20 mouse cellular contexts compared by ENCODE assay signal in genomic region chr5:77157777-77158540, GRCm38 (mm10). TPM values are rescaled to one million over a fixed set of nuclear protein-coding genes. Genes with fewer than 3 reads are reported as not detected.
DNase-seq lines count a peak whose midpoint lies in the region; ATAC-seq and TF ChIP-seq lines count a peak whose summit lies in the region.
"Had no signal": no experiment of that assay in that cellular context is flagged by ENCODE, and none has a peak within 500 bp of the region (broad histone marks: within the 10 kb centered on the region; RNA-seq: fewer than 3 reads in every experiment).

No protein-coding gene starts in this region.

- 0 out of 2 replicates have a peak, but pooled peaks have one; percentile 15 for TF ChIP-seq EP300 in ES-Bruce4 (IDR thresholded peaks at IDR 0.05; ENCODE audit: insufficient read depth, low read depth, low read length)

- TF ChIP-seq POLR2A in ES-Bruce4 (IDR thresholded peaks at IDR 0.05; ENCODE audit: insufficient read depth, low read length) = no peak

- H3K4me2 ChIP-seq in embryonic facial prominence, embryonic 12.5 days (replicated peaks) = no peak overlapping the region
- no peak overlapping the region for H3K4me2 ChIP-seq in hindbrain, postnatal 0 days (ENCODE audit: low read depth, low read length)
- H3K4me2 ChIP-seq in hindbrain, embryonic 11.5 days (replicated peaks; ENCODE audit: low read depth, low read length) = no peak overlapping the region
- H3K4me2 ChIP-seq: hindbrain, embryonic 13.5 days; midbrain, embryonic 13.5 days had no signal

- H3K27me3 ChIP-seq in embryonic facial prominence, embryonic 12.5 days = no peaks in the 10 kb centered on the region
- H3K27me3 ChIP-seq in embryonic facial prominence, embryonic 10.5 days (replicated peaks; ENCODE audit: low read depth, poor library complexity, severe bottlenecking) = no peaks in the 10 kb centered on the region
- H3K27me3 ChIP-seq in hindbrain, postnatal 0 days (ENCODE audit: insufficient read depth, low read length) = no peaks in the 10 kb centered on the region
- H3K27me3 ChIP-seq in hindbrain, embryonic 11.5 days (ENCODE audit: control insufficient read depth, insufficient read depth, low read length) = no peaks in the 10 kb centered on the region
- H3K27me3 ChIP-seq in ES-Bruce4 (ENCODE audit: control insufficient read depth, insufficient read depth, low read length, poor library complexity, severe bottlenecking) = no peaks in the 10 kb centered on the region
- H3K27me3 ChIP-seq in limb, embryonic 10.5 days (ENCODE audit: low read depth, poor library complexity, severe bottlenecking) = no peaks in the 10 kb centered on the region
- H3K27me3 ChIP-seq: hindbrain, embryonic 13.5 days had no signal

- no peak for TF ChIP-seq CTCF in hindbrain, postnatal 0 days (IDR thresholded peaks at IDR 0.05; ENCODE audit: low read depth)
- no peak for TF ChIP-seq CTCF in ES-Bruce4 (IDR thresholded peaks at IDR 0.05; ENCODE audit: low read depth, low read length)

- H3K27ac ChIP-seq in embryonic facial prominence, embryonic 12.5 days = 0 out of 2 replicates have a peak overlapping the region, but pooled peaks have one; percentile 17
- no peak overlapping the region for H3K27ac ChIP-seq in embryonic facial prominence, embryonic 10.5 days (replicated peaks)
- H3K27ac ChIP-seq in hindbrain, postnatal 0 days = no peak overlapping the region
- no peak overlapping the region for H3K27ac ChIP-seq in hindbrain, embryonic 11.5 days (ENCODE audit: low read depth, low read length)
- H3K27ac ChIP-seq in ES-Bruce4 (ENCODE audit: insufficient read depth, low read length) = no peak overlapping the region
- peak overlapping the region; percentile 63; the same call in 1 of the 2 replicates for H3K27ac ChIP-seq in limb, embryonic 10.5 days
- H3K27ac ChIP-seq: hindbrain, embryonic 13.5 days; macrophage; midbrain, embryonic 13.5 days had no signal

- ATAC-seq in embryonic facial prominence, embryonic 12.5 days (ENCODE audit: insufficient number of reproducible peaks, insufficient read depth, low FRiP score, low TSS enrichment) = no peak
- ATAC-seq in hindbrain, postnatal 0 days = no peak
- no peak for ATAC-seq in hindbrain, embryonic 11.5 days (ENCODE audit: low FRiP score)
- ATAC-seq: forebrain, embryonic 16.5 days; intestine, postnatal 0 days; liver, postnatal 0 days; midbrain, embryonic 13.5 days had no signal

- no peak overlapping the region for H3K9ac ChIP-seq in embryonic facial prominence, embryonic 12.5 days
- no peak overlapping the region for H3K9ac ChIP-seq in hindbrain, postnatal 0 days (replicated peaks; ENCODE audit: low read length)
- H3K9ac ChIP-seq in hindbrain, embryonic 11.5 days (ENCODE audit: low read depth, low read length) = no peak overlapping the region
- H3K9ac ChIP-seq in ES-Bruce4 (ENCODE audit: low read depth, poor library complexity, severe bottlenecking) = no peak overlapping the region
- H3K9ac ChIP-seq: hindbrain, embryonic 13.5 days; liver, postnatal 0 days; midbrain, embryonic 13.5 days had no signal

- H3K9me3 ChIP-seq in embryonic facial prominence, embryonic 12.5 days = no peaks in the 10 kb centered on the region
- H3K9me3 ChIP-seq in embryonic facial prominence, embryonic 10.5 days = no peaks in the 10 kb centered on the region
- no peaks in the 10 kb centered on the region for H3K9me3 ChIP-seq in hindbrain, postnatal 0 days (ENCODE audit: low read length)
- no peaks in the 10 kb centered on the region for H3K9me3 ChIP-seq in hindbrain, embryonic 11.5 days (ENCODE audit: control insufficient read depth, low read length)
- no peaks in the 10 kb centered on the region for H3K9me3 ChIP-seq in ES-Bruce4 (replicated peaks; ENCODE audit: control insufficient read depth, insufficient read depth, low read length, poor library complexity, severe bottlenecking)
- no peaks in the 10 kb centered on the region for H3K9me3 ChIP-seq in limb, embryonic 10.5 days (replicated peaks)
- H3K9me3 ChIP-seq: hindbrain, embryonic 13.5 days; midbrain, embryonic 13.5 days had no signal

- no peaks in the 10 kb centered on the region for H3K4me1 ChIP-seq in embryonic facial prominence, embryonic 12.5 days
- peaks cover 13% of the 10 kb centered on the region for H3K4me1 ChIP-seq in embryonic facial prominence, embryonic 10.5 days
- peaks cover 6% of the 10 kb centered on the region; the same call in 1 of the 2 replicates for H3K4me1 ChIP-seq in hindbrain, postnatal 0 days (ENCODE audit: insufficient read depth, low read length)
- H3K4me1 ChIP-seq in hindbrain, embryonic 11.5 days (replicated peaks; ENCODE audit: control insufficient read depth, insufficient read depth, low read length) = no peaks in the 10 kb centered on the region
- peaks cover 5% of the 10 kb centered on the region for H3K4me1 ChIP-seq in ES-Bruce4 (ENCODE audit: control insufficient read depth, insufficient read depth, low read length)
- peaks cover 13% of the 10 kb centered on the region for H3K4me1 ChIP-seq in limb, embryonic 10.5 days
- H3K4me1 ChIP-seq: midbrain, embryonic 13.5 days had no signal

- no peaks in the 10 kb centered on the region for H3K36me3 ChIP-seq in embryonic facial prominence, embryonic 12.5 days
- H3K36me3 ChIP-seq in embryonic facial prominence, embryonic 10.5 days (replicated peaks) = no peaks in the 10 kb centered on the region
- no peaks in the 10 kb centered on the region for H3K36me3 ChIP-seq in hindbrain, postnatal 0 days (ENCODE audit: insufficient read depth, low read length)
- H3K36me3 ChIP-seq in hindbrain, embryonic 11.5 days (ENCODE audit: control insufficient read depth, insufficient read depth, low read length) = no peaks in the 10 kb centered on the region
- H3K36me3 ChIP-seq in ES-Bruce4 (ENCODE audit: control insufficient read depth, insufficient read depth, low read length, poor library complexity, severe bottlenecking) = no peaks in the 10 kb centered on the region
- no peaks in the 10 kb centered on the region for H3K36me3 ChIP-seq in limb, embryonic 10.5 days
- H3K36me3 ChIP-seq: hindbrain, embryonic 13.5 days; midbrain, embryonic 13.5 days had no signal

- no peak for DNase-seq in embryonic facial prominence, embryonic 10.5 days (ENCODE audit: low spot score)
- DNase-seq in hindbrain, postnatal 0 days (ENCODE audit: low spot score) = peak; percentile 17
- no peak for DNase-seq in hindbrain, embryonic 11.5 days (ENCODE audit: low spot score)
- DNase-seq in limb, embryonic 10.5 days (ENCODE audit: low spot score) = no peak
- no peak for DNase-seq in spleen, postnatal 4 days (ENCODE audit: low spot score in 2 of 2)
- no peak for DNase-seq in right cerebral cortex, postnatal 10 days (ENCODE audit: low spot score in 2 of 2)
- DNase-seq: adrenal gland, adult 8-10 months; cerebellum, adult 9-11 months; liver, postnatal 0 days; thymus, postnatal 4 days had no signal

- WGBS in embryonic facial prominence, embryonic 12.5 days = 25% methylated on average over 14 of the region's 14 CpGs
- WGBS in embryonic facial prominence, embryonic 10.5 days = 35% methylated on average over 14 of the region's 14 CpGs
- 43% methylated on average over 14 of the region's 14 CpGs for WGBS in hindbrain, postnatal 0 days
- 43% methylated on average over 14 of the region's 14 CpGs for WGBS in hindbrain, embryonic 11.5 days
- WGBS in limb, embryonic 10.5 days = 42% methylated on average over 14 of the region's 14 CpGs

- H3K4me3 ChIP-seq in embryonic facial prominence, embryonic 12.5 days = no peak overlapping the region
- no peak overlapping the region for H3K4me3 ChIP-seq in embryonic facial prominence, embryonic 10.5 days
- no peak overlapping the region for H3K4me3 ChIP-seq in hindbrain, postnatal 0 days (ENCODE audit: low read length)
- no peak overlapping the region for H3K4me3 ChIP-seq in hindbrain, embryonic 11.5 days (ENCODE audit: low read depth, low read length)
- H3K4me3 ChIP-seq in ES-Bruce4 (ENCODE audit: low read depth, low read length) = no peak overlapping the region
- H3K4me3 ChIP-seq in limb, embryonic 10.5 days = no peak overlapping the region
- H3K4me3 ChIP-seq: hindbrain, embryonic 13.5 days; midbrain, embryonic 13.5 days had no signal

RNA-seq across cellular contexts. Expression of gene Hopx, which starts 43.0 kb away (rescaled TPM):
- polyA plus RNA-seq in embryonic facial prominence, embryonic 12.5 days (2016; fragmentation: Nextera tagmentation; extraction: Ambion mirVana) = 0.26 and 0.27 TPM in 2 replicates
- polyA plus RNA-seq in embryonic facial prominence, embryonic 10.5 days (2016; fragmentation: Nextera tagmentation; extraction: Ambion mirVana) = 0.40 TPM in 1 of 2 replicates, not detected in the other
- total RNA-seq in hindbrain, postnatal 0 days (2014; rRNA removed) = 69.6 and 94.8 TPM in 2 replicates
- polyA plus RNA-seq in hindbrain, postnatal 0 days (2015; fragmentation: Nextera tagmentation; extraction: Ambion mirVana) = 7.3 and 10.3 TPM in 2 replicates
- 0.68 and 0.83 TPM in 2 replicates for polyA plus RNA-seq in hindbrain, embryonic 11.5 days (2014; fragmentation: Nextera tagmentation; extraction: Ambion mirVana)
- 8.9 and 9.5 TPM in 2 replicates for polyA plus RNA-seq in ES-Bruce4 (2011; ENCODE audit: insufficient read depth, insufficient read length, low read depth, missing spikeins)
- not detected in 2 replicates for polyA plus RNA-seq in limb, embryonic 10.5 days (2016; fragmentation: Nextera tagmentation; extraction: Ambion mirVana)

RNA-seq across cellular contexts. Expression of gene Spink2, which starts 53.3 kb away (rescaled TPM):
- polyA plus RNA-seq in embryonic facial prominence, embryonic 12.5 days (2016; fragmentation: Nextera tagmentation; extraction: Ambion mirVana) = 1.2 and 2.3 TPM in 2 replicates
- 1.5 and 1.8 TPM in 2 replicates for polyA plus RNA-seq in embryonic facial prominence, embryonic 10.5 days (2016; fragmentation: Nextera tagmentation; extraction: Ambion mirVana)
- not detected in 2 replicates for total RNA-seq in hindbrain, postnatal 0 days (2014; rRNA removed)
- 0.26 and 0.61 TPM in 2 replicates for polyA plus RNA-seq in hindbrain, postnatal 0 days (2015; fragmentation: Nextera tagmentation; extraction: Ambion mirVana)
- polyA plus RNA-seq in hindbrain, embryonic 11.5 days (2014; fragmentation: Nextera tagmentation; extraction: Ambion mirVana) = 0.77 and 2.5 TPM in 2 replicates
- not detected in 2 replicates for polyA plus RNA-seq in ES-Bruce4 (2011; ENCODE audit: insufficient read depth, insufficient read length, low read depth, missing spikeins)
- polyA plus RNA-seq in limb, embryonic 10.5 days (2016; fragmentation: Nextera tagmentation; extraction: Ambion mirVana) = 0.89 and 1.4 TPM in 2 replicates
- total RNA-seq: adrenal gland, adult 8-10 months; layer of hippocampus, adult 8-10 months; left cerebral cortex, postnatal 14 days had no signal
- polyA plus RNA-seq: liver, postnatal 0 days; macrophage; small intestine, adult 2 months had no signal

Comparison
In these comparisons a context has a peak if more than half of its experiments do, and no peak if none do; other contexts are left out.
1. H3K27ac ChIP-seq: peak in embryonic facial prominence, embryonic 12.5 days (single experiment) and limb, embryonic 10.5 days (single experiment); none in embryonic facial prominence, embryonic 10.5 days (single experiment), hindbrain, postnatal 0 days (single experiment), hindbrain, embryonic 11.5 days (single experiment) and ES-Bruce4 (single experiment).